ENCODE assay signal across 8 mouse cellular contexts in the genomic region with DNA sequence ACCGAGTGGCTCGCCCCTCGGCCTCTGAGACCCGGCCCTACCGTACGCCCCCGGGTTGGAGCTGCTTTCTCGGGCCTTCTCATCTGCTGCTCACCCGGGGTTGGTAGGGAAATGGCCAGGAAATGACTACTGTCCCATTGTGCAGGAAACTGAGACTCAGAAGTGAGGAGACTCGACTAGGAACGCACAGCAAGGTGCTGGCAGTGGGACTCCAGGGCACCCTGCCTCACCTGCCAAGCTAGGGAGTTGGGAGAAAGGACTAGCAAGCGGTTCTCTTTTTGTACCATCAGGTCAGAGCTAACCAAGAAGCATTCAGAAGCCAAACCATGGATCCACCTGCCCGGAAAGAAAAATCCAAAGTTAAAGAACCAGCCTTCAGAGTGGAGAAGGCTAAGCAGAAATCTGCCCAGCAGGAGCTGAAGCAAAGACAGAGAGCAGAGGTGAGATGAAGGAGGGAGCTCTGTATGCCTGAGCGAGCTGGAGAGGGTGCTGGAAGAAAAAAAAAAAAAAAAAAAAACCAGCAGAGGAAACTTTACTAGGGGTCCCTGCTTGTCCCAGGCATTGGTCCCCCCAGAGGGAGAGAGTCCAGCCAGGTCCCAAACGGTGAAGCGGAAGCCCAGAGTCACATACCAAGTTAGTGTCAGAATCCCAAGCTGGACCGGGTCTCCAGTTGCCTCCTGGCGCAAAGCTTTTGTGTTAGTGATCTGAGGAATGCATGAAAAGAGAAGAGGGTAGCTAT. TPM values are rescaled to one million over a fixed set of nuclear protein-coding genes. Genes with fewer than 3 reads are reported as not detected.
A peak's percentile ranks its signal among the peaks of the same experiment; 100 is the strongest.
DNase-seq lines count a peak whose midpoint lies in the region; ATAC-seq and TF ChIP-seq lines count a peak whose summit lies in the region.

No protein-coding gene starts in this region.

- no peak for TF ChIP-seq CTCF in C2C12 (IDR thresholded peaks at IDR 0.05; ENCODE audit: control insufficient read depth, insufficient read depth, insufficient read length)

- H3K4me1 ChIP-seq in limb, embryonic 12.5 days (replicated peaks) = peaks cover 20% of the 10 kb centered on the region
- peaks cover 27% of the 10 kb centered on the region for H3K4me1 ChIP-seq in neural tube, embryonic 15.5 days

- ATAC-seq in erythroblast, adult 5-6 weeks (replicated peaks; ENCODE audit: low FRiP score, poor library complexity, severe bottlenecking) = peak; percentile 27; the same call in 1 of the 2 replicates
- ATAC-seq in limb, embryonic 12.5 days (ENCODE audit: insufficient number of reproducible peaks, insufficient read depth, low FRiP score, low TSS enrichment, low read depth) = no peak; the same call in none of the 2 replicates
- peak; percentile 21 for ATAC-seq in neural tube, embryonic 15.5 days (ENCODE audit: low FRiP score)

- H3K4me3 ChIP-seq in C2C12 (ENCODE audit: insufficient read depth, poor library complexity, severe bottlenecking) = peak overlapping the region; percentile 43
- H3K4me3 ChIP-seq in limb, embryonic 12.5 days (replicated peaks) = peak overlapping the region; percentile 74
- H3K4me3 ChIP-seq in neural tube, embryonic 15.5 days (replicated peaks) = peak overlapping the region; percentile 62

- WGBS in limb, embryonic 12.5 days = 14% methylated on average over 17 of the region's 18 CpGs
- 6% methylated on average over 18 of the region's 18 CpGs for WGBS in neural tube, embryonic 15.5 days

- peak; percentile 17 for DNase-seq in embryo, embryonic 10.5 days (ENCODE audit: low spot score)
- no peak for DNase-seq in embryo, embryonic 9.5 days (ENCODE audit: extremely low spot score)
- no peak for DNase-seq in gastrocnemius, postnatal 10 days
- no peak for DNase-seq in spleen, adult 12 weeks (ENCODE audit: low spot score)

- H3K36me3 ChIP-seq in C2C12 (ENCODE audit: control insufficient read depth, insufficient read depth) = no peaks in the 10 kb centered on the region
- H3K36me3 ChIP-seq in limb, embryonic 12.5 days = peaks cover 25% of the 10 kb centered on the region; the same call in 1 of the 2 replicates
- H3K36me3 ChIP-seq in neural tube, embryonic 15.5 days = peaks cover 3% of the 10 kb centered on the region

- H3K27ac ChIP-seq in limb, embryonic 12.5 days = peak overlapping the region; percentile 82
- H3K27ac ChIP-seq in neural tube, embryonic 15.5 days (replicated peaks) = peak overlapping the region; percentile 79

- peak overlapping the region; percentile 69 for H3K4me2 ChIP-seq in limb, embryonic 12.5 days
- H3K4me2 ChIP-seq in neural tube, embryonic 15.5 days = peak overlapping the region; percentile 69

- no peaks in the 10 kb centered on the region for H3K9me3 ChIP-seq in limb, embryonic 12.5 days
- no peaks in the 10 kb centered on the region for H3K9me3 ChIP-seq in neural tube, embryonic 15.5 days (replicated peaks)

- H3K79me3 ChIP-seq in C2C12 (ENCODE audit: low read depth) = no peaks in the 10 kb centered on the region

- H3K79me2 ChIP-seq in C2C12 (ENCODE audit: control insufficient read depth, insufficient read depth) = no peaks in the 10 kb centered on the region

- H3ac ChIP-seq in C2C12 (ENCODE audit: control insufficient read depth, insufficient read length, low read depth) = peak overlapping the region; percentile 82

- H3K9ac ChIP-seq in limb, embryonic 12.5 days (replicated peaks) = peak overlapping the region; percentile 85
- peak overlapping the region; percentile 69 for H3K9ac ChIP-seq in neural tube, embryonic 15.5 days (replicated peaks)

- no peaks in the 10 kb centered on the region for H3K27me3 ChIP-seq in C2C12 (ENCODE audit: control insufficient read depth, insufficient read depth, insufficient read length)
- H3K27me3 ChIP-seq in limb, embryonic 12.5 days = no peaks in the 10 kb centered on the region
- H3K27me3 ChIP-seq in neural tube, embryonic 15.5 days (replicated peaks) = no peaks in the 10 kb centered on the region

TF ChIP-seq in C2C12, 6 proteins besides CTCF, POLR2A, EP300 and RAD21:
- TF ChIP-seq MYOD1 (IDR thresholded peaks at IDR 0.05; ENCODE audit: control insufficient read depth, insufficient read length, low read depth) = no peak
- TF ChIP-seq CEBPB (IDR thresholded peaks at IDR 0.05; ENCODE audit: low read depth) = no peak
- no peak for TF ChIP-seq MAX (IDR thresholded peaks at IDR 0.05)
- TF ChIP-seq FOSL1 (IDR thresholded peaks at IDR 0.05; ENCODE audit: insufficient read depth, low read length, poor library complexity, severe bottlenecking) = no peak
- TF ChIP-seq MYOG (IDR thresholded peaks at IDR 0.05; ENCODE audit: control insufficient read depth, extremely low read depth, insufficient read length) = no peak
- no peak for TF ChIP-seq USF1 (IDR thresholded peaks at IDR 0.05; ENCODE audit: low read depth)

RNA-seq across cellular contexts. Expression of a gene that starts 0.6 kb away (rescaled TPM):
- polyA plus RNA-seq in C2C12 (2012; fragmentation: generic; extraction: Trizol) = 76.1 TPM
- 21.7 and 32.1 TPM in 2 replicates for total RNA-seq in erythroblast, adult 5-6 weeks (2015; ENCODE audit: low replicate concordance)
- 36.0 and 124 TPM in 2 replicates for total RNA-seq in erythroblast, adult 5-6 weeks (2017; ENCODE audit: low replicate concordance)
- polyA plus RNA-seq in limb, embryonic 12.5 days (2016; fragmentation: Nextera tagmentation; extraction: Ambion mirVana) = 179 and 182 TPM in 2 replicates
- polyA plus RNA-seq in neural tube, embryonic 15.5 days (2015; fragmentation: Nextera tagmentation; extraction: Ambion mirVana) = 198 and 242 TPM in 2 replicates
- 10 to 100 TPM; 38.2 to 44.7 TPM for total RNA-seq in gastrocnemius, postnatal 10 days (2021)

RNA-seq across cellular contexts. Expression of a gene that starts 5.9 kb away (rescaled TPM):
- polyA plus RNA-seq in C2C12 (2012; fragmentation: generic; extraction: Trizol) = 0.01 TPM
- 938 and 1,091 TPM in 2 replicates for total RNA-seq in erythroblast, adult 5-6 weeks (2015; ENCODE audit: low replicate concordance)
- 1,195 and 1,321 TPM in 2 replicates for total RNA-seq in erythroblast, adult 5-6 weeks (2017; ENCODE audit: low replicate concordance)
- polyA plus RNA-seq in limb, embryonic 12.5 days (2016; fragmentation: Nextera tagmentation; extraction: Ambion mirVana) = 6.4 and 7.3 TPM in 2 replicates
- polyA plus RNA-seq in neural tube, embryonic 15.5 days (2015; fragmentation: Nextera tagmentation; extraction: Ambion mirVana) = 0.79 and 1.2 TPM in 2 replicates
- total RNA-seq in gastrocnemius, postnatal 10 days (2021) = 1 to 10 TPM in 1 of 2 experiments, under 1 TPM in 1; 0.49 to 1.9 TPM

RNA-seq across cellular contexts. Expression of a gene that starts 21.8 kb away (rescaled TPM):
- 4.8 TPM for polyA plus RNA-seq in C2C12 (2012; fragmentation: generic; extraction: Trizol)
- 2.3 and 4.2 TPM in 2 replicates for total RNA-seq in erythroblast, adult 5-6 weeks (2015; ENCODE audit: low replicate concordance)
- total RNA-seq in erythroblast, adult 5-6 weeks (2017; ENCODE audit: low replicate concordance) = 3.1 and 4.0 TPM in 2 replicates
- 8.4 and 8.7 TPM in 2 replicates for polyA plus RNA-seq in limb, embryonic 12.5 days (2016; fragmentation: Nextera tagmentation; extraction: Ambion mirVana)
- 4.4 and 4.8 TPM in 2 replicates for polyA plus RNA-seq in neural tube, embryonic 15.5 days (2015; fragmentation: Nextera tagmentation; extraction: Ambion mirVana)
- total RNA-seq in gastrocnemius, postnatal 10 days (2021) = 1 to 10 TPM; 8.7 to 8.9 TPM

RNA-seq across cellular contexts. Expression of a gene that starts 22.3 kb away (rescaled TPM):
- polyA plus RNA-seq in C2C12 (2012; fragmentation: generic; extraction: Trizol) = not detected
- not detected in 2 replicates for total RNA-seq in erythroblast, adult 5-6 weeks (2015; ENCODE audit: low replicate concordance)
- total RNA-seq in erythroblast, adult 5-6 weeks (2017; ENCODE audit: low replicate concordance) = not detected in 2 replicates
- not detected in 2 replicates for polyA plus RNA-seq in limb, embryonic 12.5 days (2016; fragmentation: Nextera tagmentation; extraction: Ambion mirVana)
- polyA plus RNA-seq in neural tube, embryonic 15.5 days (2015; fragmentation: Nextera tagmentation; extraction: Ambion mirVana) = 0.29 and 0.54 TPM in 2 replicates
- not detected for total RNA-seq in gastrocnemius, postnatal 10 days (2021)

RNA-seq across cellular contexts. Expression of a gene that starts 36.8 kb away (rescaled TPM):
- polyA plus RNA-seq in C2C12 (2012; fragmentation: generic; extraction: Trizol) = 10.0 TPM
- total RNA-seq in erythroblast, adult 5-6 weeks (2015; ENCODE audit: low replicate concordance) = 0.84 and 0.96 TPM in 2 replicates
- 1.3 and 1.4 TPM in 2 replicates for total RNA-seq in erythroblast, adult 5-6 weeks (2017; ENCODE audit: low replicate concordance)
- 41.6 and 45.3 TPM in 2 replicates for polyA plus RNA-seq in limb, embryonic 12.5 days (2016; fragmentation: Nextera tagmentation; extraction: Ambion mirVana)
- 26.0 and 29.2 TPM in 2 replicates for polyA plus RNA-seq in neural tube, embryonic 15.5 days (2015; fragmentation: Nextera tagmentation; extraction: Ambion mirVana)
- total RNA-seq in gastrocnemius, postnatal 10 days (2021) = 10 to 100 TPM; 19.3 to 21.2 TPM
